Mouse (Mus musculus) thymus, adult 2 months (tissue): ENCODE results near the gene Tbcb. TPM values are rescaled to one million over a fixed set of nuclear protein-coding genes. Genes with fewer than 3 reads are reported as not detected.
"Not testable (repeated sequence)": the region's sequence is repeated elsewhere in the genome, so short reads cannot be mapped to it uniquely, and the experiment has no call there.

Experiments
- DNase-seq: peaks from one replicate; pipeline ENCODE4 v3.0.0; 2021
- H3K27ac ChIP-seq: fragments of 200-500 bp; 2 replicates; pipeline ENCODE4 v1.5.1; 2012; ENCODE audit warnings: low read length, control low read depth; ENCODE audit not compliant: control insufficient read depth, insufficient read depth
- H3K27me3 ChIP-seq: fragments of 200-500 bp; 2 replicates; pipeline ENCODE4 v1.6.1; 2012; ENCODE audit warnings: mild to moderate bottlenecking, low read length, moderate library complexity, mixed read lengths; ENCODE audit not compliant: control insufficient read depth, insufficient read depth
- H3K36me3 ChIP-seq: fragments of 200-500 bp; 2 replicates; pipeline ENCODE4 v1.6.1; 2012; ENCODE audit warnings: mild to moderate bottlenecking, low read length, moderate library complexity; ENCODE audit not compliant: control insufficient read depth, insufficient read depth
- H3K4me1 ChIP-seq: fragments of 200-500 bp; replicated peaks from 2 replicates; pipeline ENCODE4 v1.6.1; 2012; ENCODE audit warnings: low read length; ENCODE audit not compliant: control insufficient read depth, insufficient read depth
- H3K4me3 ChIP-seq: fragments of 200-500 bp; 2 replicates; pipeline ENCODE4 v1.5.1; 2012; ENCODE audit warnings: mild to moderate bottlenecking, low read length, control low read depth, moderate library complexity; ENCODE audit not compliant: control insufficient read depth, insufficient read depth
- CTCF ChIP-seq: fragments of 200-500 bp; IDR thresholded peaks from 2 replicates; pipeline ENCODE4 v1.5.1; 2012; ENCODE audit warnings: mild to moderate bottlenecking, control low read depth, low read length, moderate library complexity, borderline replicate concordance; ENCODE audit not compliant: control insufficient read depth, poor library complexity, insufficient read depth; ENCODE audit errors: extremely low read depth
- POLR2A ChIP-seq: fragments of 200-500 bp; IDR thresholded peaks from 2 replicates; pipeline ENCODE4 v1.6.1; 2012; ENCODE audit warnings: mild to moderate bottlenecking, low read length, control low read depth, moderate library complexity; ENCODE audit not compliant: control insufficient read depth, poor library complexity, insufficient read depth; ENCODE audit errors: extremely low read depth
- WGBS: fragments of 180-500 bp; shearing (Covaris S2); methylation state at CpG from one replicate; pipeline ENCODE4 v1.1.7; 2018; 5-methylcytosine and 5-hydroxymethylcytosine counted together
- polyA plus RNA-seq: library from polyadenylated mRNA; depleted of rRNA; stranded (reverse); fragments of >200 nt; gene quantifications from 2 replicates; pipeline ENCODE4 v1.2.3, GENCODE M21; 2012

The Tbcb gene
- polyA plus RNA-seq, 1 experiment = 47.1 TPM

GRCm38 (mm10) chr7:30269641-30270040 lies 37.6 kb upstream of the Tbcb start:
- Histone ChIP-seq H3K27ac (no peak overlapping the region), H3K4me1 (no peaks in the 10 kb centered on the region), H3K4me3 (no peak overlapping the region), H3K36me3 (no peaks in the 10 kb centered on the region; the same call in 1 of the 2 replicates), H3K27me3 (no peaks in the 10 kb centered on the region)
- no peak for DNase-seq
- 89% methylated on average over 4 of the region's 4 CpGs for WGBS
- TF ChIP-seq POLR2A = no peak
- no peak for TF ChIP-seq CTCF

GRCm38 (mm10) chr7:30266780-30267179 lies 34.7 kb upstream of the Tbcb start:
- no peaks in the 10 kb centered on the region for H3K27me3 ChIP-seq
- TF ChIP-seq CTCF = no peak
- no peaks in the 10 kb centered on the region for H3K4me1 ChIP-seq
- no peak for DNase-seq
- no peaks in the 10 kb centered on the region; the same call in 1 of the 2 replicates for H3K36me3 ChIP-seq
- WGBS = 98% methylated on average over 3 of the region's 3 CpGs
- H3K27ac ChIP-seq = no peak overlapping the region
- H3K4me3 ChIP-seq = no peak overlapping the region

GRCm38 (mm10) chr7:30265935-30266334 lies 33.9 kb upstream of the Tbcb start:
- Histone ChIP-seq H3K4me3 (no peak overlapping the region), H3K36me3 (no peaks in the 10 kb centered on the region; the same call in 1 of the 2 replicates), H3K27me3 (no peaks in the 10 kb centered on the region), H3K27ac (no peak overlapping the region), H3K4me1 (no peaks in the 10 kb centered on the region)
- WGBS = 97% methylated on average over 7 of the region's 7 CpGs
- no peak for DNase-seq
- no peak for TF ChIP-seq POLR2A
- no peak for TF ChIP-seq CTCF

GRCm38 (mm10) chr7:30265531-30265930 lies 33.5 kb upstream of the Tbcb start:
- DNase-seq = no peak
- no peaks in the 10 kb centered on the region; the same call in 1 of the 2 replicates for H3K36me3 ChIP-seq
- WGBS = 93% methylated on average over 5 of the region's 5 CpGs
- no peak overlapping the region for H3K27ac ChIP-seq
- no peaks in the 10 kb centered on the region for H3K27me3 ChIP-seq
- TF ChIP-seq POLR2A (no peak), CTCF (no peak)
- H3K4me3 ChIP-seq = no peak overlapping the region
- H3K4me1 ChIP-seq = no peaks in the 10 kb centered on the region

- 80% methylated on average over 2 of the region's 2 CpGs for WGBS
- Histone ChIP-seq H3K27ac (no peak overlapping the region), H3K36me3 (no peaks in the 10 kb centered on the region; the same call in 1 of the 2 replicates), H3K4me3 (no peak overlapping the region), H3K4me1 (no peaks in the 10 kb centered on the region), H3K27me3 (no peaks in the 10 kb centered on the region)
- no peak for DNase-seq
- no peak for TF ChIP-seq POLR2A
- no peak for TF ChIP-seq CTCF
Observed at GRCm38 (mm10) chr7:30265041-30265440, 33.0 kb upstream of the Tbcb start.

- Histone ChIP-seq H3K4me1 (no peaks in the 10 kb centered on the region), H3K27ac (no peak overlapping the region), H3K4me3 (no peak overlapping the region), H3K36me3 (no peaks in the 10 kb centered on the region), H3K27me3 (no peaks in the 10 kb centered on the region)
- TF ChIP-seq POLR2A (no peak), CTCF (no peak)
- WGBS = 95% methylated on average over 12 of the region's 12 CpGs
- no peak for DNase-seq
Observed at GRCm38 (mm10) chr7:30251956-30252954, 20.2 kb upstream of the Tbcb start.

GRCm38 (mm10) chr7:30237374-30237773 lies 5.3 kb upstream of the Tbcb start:
- WGBS = 86% methylated on average over 3 of the region's 3 CpGs
- not testable (repeated sequence) for H3K27me3 ChIP-seq, H3K4me3 ChIP-seq, H3K36me3 ChIP-seq, H3K27ac ChIP-seq, DNase-seq, H3K4me1 ChIP-seq
